Mouse (Mus musculus) kidney, postnatal 10 days (tissue): ENCODE measurements around the gene Hk3.

ENCODE experiments used
- DNase-seq: peaks from one replicate; pipeline ENCODE4 v3.0.0; 2021; ENCODE audit warnings: mixed read lengths

Gene Hk3

GRCm38 (mm10) chr13:55021194-55021779 is at the start of gene Hk3:
Hk3 (minus strand) TSS chr13:55021385.
- no peak for DNase-seq

GRCm38 (mm10) chr13:55069719-55070118 is 48.5 kb upstream of the Hk3 start:
- no peak for DNase-seq

GRCm38 (mm10) chr13:55063276-55063675 is 42.1 kb upstream of the Hk3 start:
- DNase-seq = no peak

- DNase-seq = peak; percentile 27
These were observed 36.9 kb upstream of the Hk3 start for GRCm38 (mm10) chr13:55058042-55058441.

GRCm38 (mm10) chr13:55047706-55048105 is 26.5 kb upstream of the Hk3 start:
- no peak for DNase-seq

GRCm38 (mm10) chr13:55040016-55040415 is 18.8 kb upstream of the Hk3 start:
- no peak for DNase-seq

GRCm38 (mm10) chr13:55024215-55024614 is 3.0 kb upstream of the Hk3 start:
- DNase-seq = no peak

GRCm38 (mm10) chr13:55022715-55023114 is 1.5 kb upstream of the Hk3 start:
- no peak for DNase-seq

- DNase-seq = no peak
These were observed 1.1 kb upstream of the Hk3 start for GRCm38 (mm10) chr13:55022256-55022655.

GRCm38 (mm10) chr13:55020051-55020450 is 1.1 kb downstream of the Hk3 start:
- DNase-seq = no peak

GRCm38 (mm10) chr13:55019181-55019580 is 2.0 kb downstream of the Hk3 start:
- no peak for DNase-seq

- no peak for DNase-seq
These were observed 2.5 kb downstream of the Hk3 start for GRCm38 (mm10) chr13:55018700-55019099.

GRCm38 (mm10) chr13:55017898-55018599 is 3.1 kb downstream of the Hk3 start:
- no peak for DNase-seq

- DNase-seq = no peak
These were observed 3.9 kb downstream of the Hk3 start for GRCm38 (mm10) chr13:55017154-55017897.

GRCm38 (mm10) chr13:55014451-55014850 is 6.7 kb downstream of the Hk3 start:
- no peak for DNase-seq

GRCm38 (mm10) chr13:55013702-55014344 is 7.4 kb downstream of the Hk3 start:
- DNase-seq = no peak

- no peak for DNase-seq
These were observed 9.2 kb downstream of the Hk3 start for GRCm38 (mm10) chr13:55011981-55012478.

GRCm38 (mm10) chr13:55011103-55011502 is 10.1 kb downstream of the Hk3 start:
- DNase-seq = no peak

- DNase-seq = no peak
These were observed 12.6 kb downstream of the Hk3 start for GRCm38 (mm10) chr13:55008589-55008988.

- DNase-seq = no peak
These were observed 14.8 kb downstream of the Hk3 start for GRCm38 (mm10) chr13:55006415-55006742.

- no peak for DNase-seq
These were observed 15.3 kb downstream of the Hk3 start for GRCm38 (mm10) chr13:55005691-55006414.

GRCm38 (mm10) chr13:55004646-55005045 is 16.5 kb downstream of the Hk3 start:
- DNase-seq = peak; percentile 64

GRCm38 (mm10) chr13:55002090-55002489 is 19.1 kb downstream of the Hk3 start:
- DNase-seq = no peak
